Mouse (Mus musculus) left cerebral cortex, adult 2 months (tissue): Measurements from ENCODE around the gene Sgsh. TPM values are rescaled to one million over a fixed set of nuclear protein-coding genes. Genes with fewer than 3 reads are reported as not detected.
"Not testable (repeated sequence)": the region's sequence is repeated elsewhere in the genome, so short reads cannot be mapped to it uniquely, and the experiment has no call there.

Experiments used
- DNase-seq, 2 experiments: peaks; one replicate each; pipeline ENCODE4 v3.0.0; 2021 to 2022; ENCODE audit warnings: low spot score in 2 of 2, mixed read lengths in 1 of 2; ENCODE audit errors: extremely low spot score in 1 of 2
- H3K27ac ChIP-seq: fragments of 200-600 bp; 2 replicates; pipeline ENCODE4 v1.8.1; 2022
- H3K4me3 ChIP-seq: fragments of 200-600 bp; 2 replicates; pipeline ENCODE4 v1.8.1; 2022
- CTCF ChIP-seq: fragments of 200-600 bp; IDR thresholded peaks from 2 replicates; pipeline ENCODE4 v1.8.1; 2022; ENCODE audit warnings: antibody characterized with exemption, mild to moderate bottlenecking, moderate library complexity
- intact Hi-C: fragments of 180-260 bp; cut with DNase I; formaldehyde crosslinking; loops from one replicate; pipeline ENCODE4 v1.15.1; 2025
- total RNA-seq, 2 experiments: library from RNA; stranded (reverse); gene quantifications; 2 replicates each; pipeline ENCODE4 v1.2.3; 2021

Sgsh gene
- total RNA-seq, 2 experiments from 2014 or later, result 4.6 to 5.0 TPM

DNA sequence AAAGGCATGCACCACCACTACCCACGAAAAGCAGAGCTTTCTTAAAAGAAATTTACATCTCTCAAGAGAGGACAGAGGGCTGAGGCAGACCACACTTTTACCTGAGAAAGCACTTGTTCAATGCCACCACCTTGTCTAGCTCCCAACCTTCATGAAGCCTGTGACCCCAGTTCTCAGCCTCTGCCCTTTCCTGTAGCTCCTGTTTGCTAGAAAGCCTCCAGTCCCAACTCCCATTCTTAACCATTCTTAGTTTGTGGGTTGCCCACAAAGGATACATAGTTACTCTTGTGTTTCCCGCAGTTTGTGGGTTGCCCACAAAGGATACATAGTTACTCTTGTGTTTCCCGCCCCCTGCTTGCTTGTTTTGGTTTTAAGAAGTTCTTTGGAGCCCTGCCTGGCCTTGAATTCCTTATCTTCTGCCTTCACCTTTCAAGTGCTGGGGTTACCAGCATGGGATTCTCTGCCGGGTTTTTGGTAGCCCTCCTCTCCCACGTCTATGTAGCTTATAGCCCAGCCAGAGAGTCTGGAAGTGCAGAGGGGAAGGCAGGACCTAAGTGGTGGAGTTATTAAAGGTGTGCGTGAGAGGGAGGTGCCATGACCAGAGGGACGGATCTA lies 36.2 kb upstream of the Sgsh start:
- Histone ChIP-seq H3K27ac (no peak overlapping the region), H3K4me3 (no peak overlapping the region)
- DNase-seq, result no peak
- TF ChIP-seq CTCF, result no peak
- intact Hi-C loops, result no loop called here

DNA sequence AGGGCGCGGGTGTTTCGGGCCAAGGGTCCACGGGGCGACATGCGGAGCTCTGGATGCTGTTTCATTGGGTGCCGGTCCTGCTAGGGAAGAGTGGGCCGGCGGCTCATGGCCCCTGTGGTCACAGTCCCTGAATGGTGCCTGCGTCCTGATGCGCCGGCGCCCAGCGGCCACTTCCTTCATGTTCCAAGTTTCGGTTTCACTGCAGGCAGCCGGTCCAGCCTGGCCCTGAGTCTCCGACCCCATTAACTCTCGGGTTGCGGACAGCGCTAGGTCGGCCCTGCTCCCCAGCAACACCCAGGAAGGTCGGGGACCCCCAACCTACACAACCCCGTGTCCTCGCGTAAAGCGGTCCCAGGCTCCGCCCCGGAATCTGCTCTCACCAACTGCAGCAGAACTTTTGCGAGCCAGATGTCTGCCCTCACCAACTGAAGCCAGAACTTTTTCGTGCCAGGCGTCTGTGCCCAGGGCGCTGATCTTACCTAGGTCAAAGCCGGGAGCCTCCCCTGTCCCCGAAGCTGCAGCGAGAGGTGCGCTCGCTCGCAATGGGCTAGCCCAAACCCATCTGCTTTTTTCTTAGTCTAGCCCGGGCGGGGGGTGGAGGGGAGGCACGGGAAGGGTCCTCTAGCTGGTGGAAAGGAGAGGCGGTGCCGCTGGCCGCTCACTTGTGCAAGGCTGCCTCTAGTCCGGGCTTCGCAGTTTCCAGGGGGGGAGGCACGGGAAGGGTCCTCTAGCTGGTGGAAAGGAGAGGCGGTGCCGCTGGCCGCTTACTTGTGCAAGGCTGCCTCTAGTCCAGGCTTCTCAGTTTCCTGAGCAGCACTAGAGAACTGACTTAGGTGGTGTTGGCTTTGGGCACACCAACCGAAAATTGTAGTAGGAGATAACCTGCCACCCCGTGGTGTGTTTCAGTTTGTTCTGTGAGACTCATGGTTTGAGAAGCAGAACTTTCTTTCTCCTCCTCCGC lies 35.2 kb upstream of the Sgsh start:
- intact Hi-C loops, result no loop called here
- Histone ChIP-seq H3K4me3 (peak overlapping the region; percentile 76), H3K27ac (peak overlapping the region; percentile 88)
- no peak; the same call in 1 of the 2 replicates for TF ChIP-seq CTCF
- DNase-seq, result peak; percentile 21 to 38

GRCm38 (mm10) chr11:119389851-119390270 lies 34.5 kb upstream of the Sgsh start:
- TF ChIP-seq CTCF, result peak; percentile 38
- intact Hi-C loops, result no loop called here
- Histone ChIP-seq H3K4me3 (peak overlapping the region; percentile 76), H3K27ac (peak overlapping the region; percentile 88)
- peak; percentile 48 to 55 for DNase-seq

GRCm38 (mm10) chr11:119387273-119387672 lies 31.9 kb upstream of the Sgsh start:
- DNase-seq, intact Hi-C loops, H3K27ac ChIP-seq, H3K4me3 ChIP-seq: not testable (repeated sequence)

DNA sequence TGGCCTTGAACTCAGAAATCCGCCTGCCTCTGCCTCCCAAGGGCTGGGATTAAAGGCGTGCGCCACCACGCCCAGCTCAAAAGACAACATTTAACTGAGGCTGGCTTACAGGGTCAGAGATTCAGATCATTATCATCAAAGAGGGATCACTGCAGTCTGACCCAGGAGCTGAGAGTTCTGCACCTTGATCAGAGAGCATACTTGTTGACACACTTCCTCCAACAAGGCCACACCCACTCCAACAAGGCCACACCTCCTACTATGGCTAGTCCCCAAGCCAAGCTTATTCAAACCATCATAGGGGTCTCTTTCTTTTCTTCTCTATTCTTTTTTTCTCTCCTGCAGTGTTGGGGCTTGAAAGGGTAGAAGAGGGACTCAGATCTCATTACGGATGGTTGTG lies 31.0 kb upstream of the Sgsh start:
- intact Hi-C loops, result no loop called here
- Histone ChIP-seq H3K4me3 (no peak overlapping the region), H3K27ac (no peak overlapping the region)
- no peak for DNase-seq
- no peak for TF ChIP-seq CTCF

GRCm38 (mm10) chr11:119384904-119385303 lies 29.6 kb upstream of the Sgsh start:
- H3K4me3 ChIP-seq, result no peak overlapping the region
- no peak overlapping the region for H3K27ac ChIP-seq
- DNase-seq, result no peak
- TF ChIP-seq CTCF, result no peak
- intact Hi-C loops, result no loop called here

- intact Hi-C loops, result no loop called here
- H3K4me3 ChIP-seq, result no peak overlapping the region
- DNase-seq, result no peak
- H3K27ac ChIP-seq, result no peak overlapping the region
- no peak for TF ChIP-seq CTCF
Observed at GRCm38 (mm10) chr11:119382338-119382850, 27.1 kb upstream of the Sgsh start.

DNA sequence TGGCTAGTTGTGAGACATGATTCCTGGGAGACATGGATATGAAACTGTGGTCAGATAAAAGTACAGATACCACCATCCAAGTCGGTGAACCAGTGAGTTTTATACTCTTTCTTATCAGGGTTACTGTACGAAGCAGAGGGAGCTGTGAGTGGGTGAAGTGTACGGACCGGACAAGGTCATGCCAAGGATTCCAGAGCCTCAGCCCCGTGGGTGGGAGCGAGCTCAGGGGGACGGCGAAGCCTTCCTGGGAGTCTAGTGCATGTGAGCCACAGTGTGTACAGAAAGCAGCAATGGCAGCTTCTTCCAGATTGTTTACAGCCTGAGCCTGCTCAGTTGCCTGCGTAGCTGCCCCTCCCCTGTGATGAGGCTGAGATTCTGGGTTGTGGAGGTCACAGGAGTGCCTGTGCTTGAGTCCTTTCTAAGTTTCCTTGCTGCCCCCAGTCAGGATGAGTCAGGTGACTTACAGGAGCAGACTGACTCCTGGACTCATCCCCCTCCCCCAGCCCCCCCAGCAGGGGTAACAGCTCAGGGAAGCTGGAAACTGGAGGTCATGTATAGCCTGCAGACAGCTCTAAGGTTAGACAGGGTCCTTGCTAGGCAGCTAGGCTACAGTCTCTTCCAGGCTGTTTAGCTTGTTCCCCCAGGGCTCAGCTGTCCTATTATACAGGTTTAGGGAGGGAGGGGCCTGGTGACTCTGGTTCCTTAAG lies 26.4 kb upstream of the Sgsh start:
- DNase-seq, result no peak
- intact Hi-C loops, result no loop called here
- Histone ChIP-seq H3K4me3 (no peak overlapping the region), H3K27ac (no peak overlapping the region)
- no peak for TF ChIP-seq CTCF

DNA sequence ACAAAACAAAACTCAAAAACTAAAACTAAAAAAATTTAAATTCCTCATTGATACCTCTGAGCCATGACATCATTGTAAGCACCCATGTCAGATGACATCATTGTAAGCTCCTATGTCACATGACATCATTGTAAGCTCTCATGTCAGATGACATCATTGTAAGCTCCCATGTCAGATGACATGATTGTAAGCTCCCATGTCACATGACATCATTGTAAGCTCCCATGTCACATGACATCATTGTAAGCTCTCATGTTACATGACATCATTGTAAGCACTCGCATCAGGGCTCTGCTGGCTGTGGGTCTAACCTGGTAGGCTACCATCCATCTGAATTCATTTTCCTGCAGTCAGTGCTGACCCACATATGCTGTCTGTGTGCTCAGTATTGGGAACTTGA lies 23.2 kb upstream of the Sgsh start:
- no peak overlapping the region for H3K27ac ChIP-seq
- H3K4me3 ChIP-seq, result no peak overlapping the region
- no peak for DNase-seq
- intact Hi-C loops, result no loop called here
- no peak for TF ChIP-seq CTCF

- no peak for DNase-seq
- no peak for TF ChIP-seq CTCF
- H3K27ac ChIP-seq, result no peak overlapping the region
- intact Hi-C loops, result no loop called here
- H3K4me3 ChIP-seq, result no peak overlapping the region
Observed at GRCm38 (mm10) chr11:119377326-119377725, 22.0 kb upstream of the Sgsh start.

DNA sequence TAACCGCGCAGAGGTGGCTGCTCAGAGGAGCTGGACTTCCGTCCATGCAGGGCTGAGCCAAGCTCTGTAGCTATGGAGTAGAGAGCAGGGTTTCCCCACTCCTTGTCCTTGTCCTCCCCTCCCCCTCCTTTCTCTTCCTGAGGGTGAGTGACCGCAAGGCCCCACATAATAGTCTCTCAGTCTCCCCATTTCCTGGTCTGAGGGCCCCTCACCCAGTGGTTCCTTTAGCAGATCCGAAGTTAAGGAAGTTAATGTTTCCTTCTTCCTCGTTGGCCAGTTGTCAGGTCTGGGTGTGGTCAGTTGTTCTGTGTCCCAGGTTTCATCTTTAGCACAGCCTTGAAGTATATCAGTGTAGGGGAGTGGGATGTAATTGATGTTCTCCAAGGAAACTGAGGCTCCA lies 20.1 kb upstream of the Sgsh start:
- intact Hi-C loops, result no loop called here
- TF ChIP-seq CTCF, result no peak
- no peak overlapping the region for H3K4me3 ChIP-seq
- no peak overlapping the region for H3K27ac ChIP-seq
- DNase-seq, result no peak
